14 mouse cellular contexts compared by ENCODE assay signal in genomic region chr2:158615161-158615680, GRCm38 (mm10). TPM values are rescaled to one million over a fixed set of nuclear protein-coding genes. Genes with fewer than 3 reads are reported as not detected.
DNase-seq lines count a peak whose midpoint lies in the region; ATAC-seq and TF ChIP-seq lines count a peak whose summit lies in the region.
"Had no signal": no experiment of that assay in that cellular context is flagged by ENCODE, and none has a peak within 500 bp of the region (broad histone marks: within the 10 kb centered on the region; RNA-seq: fewer than 3 reads in every experiment).

No protein-coding gene starts in this region.

- peak overlapping the region; percentile 21; the same call in 1 of the 2 replicates for H3K4me2 ChIP-seq in kidney, embryonic 14.5 days (replicated peaks; ENCODE audit: low read depth, low read length)
- H3K4me2 ChIP-seq in forebrain, postnatal 0 days (ENCODE audit: low read depth): peak overlapping the region; percentile 55
- H3K4me2 ChIP-seq in liver, embryonic 16.5 days (ENCODE audit: low read depth, low read length): 0 out of 2 replicates have a peak overlapping the region, but pooled peaks have one; percentile 4
- peak overlapping the region; percentile 54 for H3K4me2 ChIP-seq in neural tube, embryonic 14.5 days (ENCODE audit: low read depth, low read length)
- H3K4me2 ChIP-seq in lung, postnatal 0 days (replicated peaks; ENCODE audit: low read depth, low read length): no peak overlapping the region

- TF ChIP-seq CTCF in forebrain, postnatal 0 days (IDR thresholded peaks at IDR 0.05; ENCODE audit: low read depth): no peak
- no peak for TF ChIP-seq CTCF in lung, postnatal 0 days (IDR thresholded peaks at IDR 0.05)

- peak overlapping the region; percentile 17 for H3K4me3 ChIP-seq in kidney, embryonic 14.5 days (ENCODE audit: low read length)
- peak overlapping the region; percentile 43 for H3K4me3 ChIP-seq in forebrain, postnatal 0 days (ENCODE audit: low read depth, low read length)
- H3K4me3 ChIP-seq in liver, embryonic 16.5 days (ENCODE audit: low read depth, low read length): no peak overlapping the region
- H3K4me3 ChIP-seq in neural tube, embryonic 14.5 days (ENCODE audit: low read depth, low read length): peak overlapping the region; percentile 44
- no peak overlapping the region for H3K4me3 ChIP-seq in lung, postnatal 0 days (ENCODE audit: low read depth, low read length)

- peaks cover 85% of the 10 kb centered on the region for H3K27me3 ChIP-seq in kidney, embryonic 14.5 days (ENCODE audit: control insufficient read depth, insufficient read depth, low read length)
- peaks cover 25% of the 10 kb centered on the region for H3K27me3 ChIP-seq in forebrain, postnatal 0 days (ENCODE audit: insufficient read depth, low read length)
- H3K27me3 ChIP-seq in liver, embryonic 16.5 days (ENCODE audit: control insufficient read depth, insufficient read depth, low read depth, low read length): peaks cover 93% of the 10 kb centered on the region
- H3K27me3 ChIP-seq in neural tube, embryonic 14.5 days (ENCODE audit: control insufficient read depth, insufficient read depth, low read length): peaks cover 26% of the 10 kb centered on the region
- H3K27me3 ChIP-seq in lung, postnatal 0 days (replicated peaks; ENCODE audit: insufficient read depth, low read length): peaks cover 70% of the 10 kb centered on the region

- no peak for TF ChIP-seq EP300 in lung, postnatal 0 days (IDR thresholded peaks at IDR 0.05)

- ATAC-seq in kidney, embryonic 14.5 days (ENCODE audit: low FRiP score, low TSS enrichment): no peak
- ATAC-seq in forebrain, postnatal 0 days: no peak
- ATAC-seq in liver, embryonic 16.5 days (ENCODE audit: low read depth): no peak
- ATAC-seq in neural tube, embryonic 14.5 days (ENCODE audit: low read depth): no peak
- ATAC-seq in lung, postnatal 0 days: no peak

- H3K9ac ChIP-seq in kidney, embryonic 14.5 days (ENCODE audit: low read depth, low read length): no peak overlapping the region
- H3K9ac ChIP-seq in forebrain, postnatal 0 days: peak overlapping the region; percentile 41
- no peak overlapping the region for H3K9ac ChIP-seq in liver, embryonic 16.5 days (ENCODE audit: low read depth, low read length)
- peak overlapping the region; percentile 72 for H3K9ac ChIP-seq in neural tube, embryonic 14.5 days (replicated peaks; ENCODE audit: low read depth, low read length)
- H3K9ac ChIP-seq in lung, postnatal 0 days (replicated peaks; ENCODE audit: low read depth): no peak overlapping the region

- no peak for DNase-seq in kidney, postnatal 36 days
- no peak for DNase-seq in forebrain, postnatal 0 days
- no peak for DNase-seq in lung, postnatal 0 days (ENCODE audit: low spot score)
- no peak for DNase-seq in frontal cortex, postnatal 36 days (ENCODE audit: low spot score in 2 of 2)
- DNase-seq in cerebellum, adult 8-10 months: no peak
- DNase-seq: adrenal gland, postnatal 10 days; layer of hippocampus, adult 9-11 months; thymus, adult 18-20 months had no signal

- peaks cover 26% of the 10 kb centered on the region; the same call in 1 of the 2 replicates for H3K4me1 ChIP-seq in kidney, embryonic 14.5 days (ENCODE audit: control insufficient read depth, insufficient read depth, low read length)
- H3K4me1 ChIP-seq in forebrain, postnatal 0 days (ENCODE audit: insufficient read depth): no peaks in the 10 kb centered on the region
- peaks cover 3% of the 10 kb centered on the region; the same call in 1 of the 2 replicates for H3K4me1 ChIP-seq in liver, embryonic 16.5 days (ENCODE audit: control insufficient read depth, low read depth, low read length)
- H3K4me1 ChIP-seq in neural tube, embryonic 14.5 days (ENCODE audit: control insufficient read depth, insufficient read depth, low read length): no peaks in the 10 kb centered on the region
- peaks cover 5% of the 10 kb centered on the region; the same call in 1 of the 2 replicates for H3K4me1 ChIP-seq in lung, postnatal 0 days (ENCODE audit: insufficient read depth, low read depth, low read length)

- H3K9me3 ChIP-seq in kidney, embryonic 14.5 days (ENCODE audit: control insufficient read depth, low read length): no peaks in the 10 kb centered on the region
- H3K9me3 ChIP-seq in forebrain, postnatal 0 days (ENCODE audit: low read length): no peaks in the 10 kb centered on the region
- no peaks in the 10 kb centered on the region for H3K9me3 ChIP-seq in liver, embryonic 16.5 days (replicated peaks; ENCODE audit: control insufficient read depth, low read length)
- H3K9me3 ChIP-seq in neural tube, embryonic 14.5 days (ENCODE audit: control insufficient read depth, low read length): no peaks in the 10 kb centered on the region
- no peaks in the 10 kb centered on the region for H3K9me3 ChIP-seq in lung, postnatal 0 days (ENCODE audit: low read length)

- H3K36me3 ChIP-seq in kidney, embryonic 14.5 days (ENCODE audit: control insufficient read depth, insufficient read depth, low read length): no peaks in the 10 kb centered on the region
- no peaks in the 10 kb centered on the region for H3K36me3 ChIP-seq in forebrain, postnatal 0 days (ENCODE audit: insufficient read depth)
- no peaks in the 10 kb centered on the region for H3K36me3 ChIP-seq in liver, embryonic 16.5 days (ENCODE audit: control insufficient read depth, insufficient read depth)
- no peaks in the 10 kb centered on the region for H3K36me3 ChIP-seq in neural tube, embryonic 14.5 days (ENCODE audit: control insufficient read depth, insufficient read depth, low read length)
- H3K36me3 ChIP-seq in lung, postnatal 0 days (ENCODE audit: insufficient read depth, low read length): no peaks in the 10 kb centered on the region

- 2% methylated on average over 24 of the region's 24 CpGs for WGBS in kidney, embryonic 14.5 days
- 2% methylated on average over 24 of the region's 24 CpGs for WGBS in forebrain, postnatal 0 days
- WGBS in liver, embryonic 16.5 days (ENCODE audit: insufficient replicate concordance): 2% methylated on average over 24 of the region's 24 CpGs
- 3% methylated on average over 24 of the region's 24 CpGs for WGBS in neural tube, embryonic 14.5 days
- WGBS in lung, postnatal 0 days: 3% methylated on average over 24 of the region's 24 CpGs

- no peak overlapping the region for H3K27ac ChIP-seq in kidney, embryonic 14.5 days (ENCODE audit: low read depth, low read length)
- no peak overlapping the region for H3K27ac ChIP-seq in forebrain, postnatal 0 days (ENCODE audit: low read depth, low read length)
- H3K27ac ChIP-seq in liver, embryonic 16.5 days (ENCODE audit: low read length): no peak overlapping the region
- H3K27ac ChIP-seq in neural tube, embryonic 14.5 days (ENCODE audit: low read depth, low read length): peak overlapping the region; percentile 61
- no peak overlapping the region for H3K27ac ChIP-seq in lung, postnatal 0 days (ENCODE audit: low read length)

RNA-seq across cellular contexts. Expression of gene Slc32a1, which starts 4.7 kb away (rescaled TPM):
- 0.09 and 0.16 TPM in 2 replicates for polyA plus RNA-seq in kidney, embryonic 14.5 days (2014; fragmentation: Nextera tagmentation; extraction: Ambion mirVana)
- total RNA-seq in forebrain, postnatal 0 days (2014; rRNA removed): 23.5 and 37.4 TPM in 2 replicates
- 7.4 and 10.8 TPM in 2 replicates for polyA plus RNA-seq in forebrain, postnatal 0 days (2015; fragmentation: Nextera tagmentation; extraction: Ambion mirVana)
- polyA plus RNA-seq in liver, embryonic 16.5 days (2015; fragmentation: Nextera tagmentation; extraction: Ambion mirVana): not detected in 2 replicates
- 9.2 and 10.7 TPM in 2 replicates for polyA plus RNA-seq in neural tube, embryonic 14.5 days (2014; fragmentation: Nextera tagmentation; extraction: Ambion mirVana)
- not detected in 2 replicates for polyA plus RNA-seq in lung, postnatal 0 days (2015; fragmentation: Nextera tagmentation; extraction: Ambion mirVana)
- total RNA-seq: adrenal gland, postnatal 10 days; CH12.LX; gastrocnemius, postnatal 4 days had no signal
- polyA plus RNA-seq: lung, embryonic 16.5 days had no signal

RNA-seq across cellular contexts. Expression of gene Actr5, which starts 9.5 kb away (rescaled TPM):
- 13.2 and 15.6 TPM in 2 replicates for polyA plus RNA-seq in kidney, embryonic 14.5 days (2014; fragmentation: Nextera tagmentation; extraction: Ambion mirVana)
- total RNA-seq in forebrain, postnatal 0 days (2014; rRNA removed): 16.5 and 30.8 TPM in 2 replicates
- polyA plus RNA-seq in forebrain, postnatal 0 days (2015; fragmentation: Nextera tagmentation; extraction: Ambion mirVana): 8.0 and 8.2 TPM in 2 replicates
- polyA plus RNA-seq in liver, embryonic 16.5 days (2015; fragmentation: Nextera tagmentation; extraction: Ambion mirVana): 1.8 and 2.3 TPM in 2 replicates
- polyA plus RNA-seq in neural tube, embryonic 14.5 days (2014; fragmentation: Nextera tagmentation; extraction: Ambion mirVana): 12.9 TPM in 2 replicates
- polyA plus RNA-seq in lung, postnatal 0 days (2015; fragmentation: Nextera tagmentation; extraction: Ambion mirVana): 6.4 and 6.6 TPM in 2 replicates

RNA-seq across cellular contexts. Expression of gene Ppp1r16b, which starts 50.0 kb away (rescaled TPM):
- 16.6 and 17.3 TPM in 2 replicates for polyA plus RNA-seq in kidney, embryonic 14.5 days (2014; fragmentation: Nextera tagmentation; extraction: Ambion mirVana)
- 25.2 and 27.2 TPM in 2 replicates for total RNA-seq in forebrain, postnatal 0 days (2014; rRNA removed)
- 23.1 and 28.4 TPM in 2 replicates for polyA plus RNA-seq in forebrain, postnatal 0 days (2015; fragmentation: Nextera tagmentation; extraction: Ambion mirVana)
- 1.6 TPM in 2 replicates for polyA plus RNA-seq in liver, embryonic 16.5 days (2015; fragmentation: Nextera tagmentation; extraction: Ambion mirVana)
- 18.2 and 28.1 TPM in 2 replicates for polyA plus RNA-seq in neural tube, embryonic 14.5 days (2014; fragmentation: Nextera tagmentation; extraction: Ambion mirVana)
- 30.6 and 48.6 TPM in 2 replicates for polyA plus RNA-seq in lung, postnatal 0 days (2015; fragmentation: Nextera tagmentation; extraction: Ambion mirVana)

Comparison
In these comparisons a context has a peak if more than half of its experiments do, and no peak if none do; other contexts are left out.
1. H3K4me3 ChIP-seq: peak in kidney, embryonic 14.5 days (single experiment), forebrain, postnatal 0 days (single experiment) and neural tube, embryonic 14.5 days (single experiment); none in liver, embryonic 16.5 days (single experiment) and lung, postnatal 0 days (single experiment).
2. H3K9ac ChIP-seq: peak in forebrain, postnatal 0 days (single experiment) and neural tube, embryonic 14.5 days (single experiment); none in kidney, embryonic 14.5 days (single experiment), liver, embryonic 16.5 days (single experiment) and lung, postnatal 0 days (single experiment).